Mouse (Mus musculus): ENCODE results near the gene Cpne7. TPM values are rescaled to one million over a fixed set of nuclear protein-coding genes. Genes with fewer than 3 reads are reported as not detected.
"Not testable (repeated sequence)": the region's sequence is repeated elsewhere in the genome, so short reads cannot be mapped to it uniquely, and the experiment has no call there.

Gene Cpne7
- total RNA-seq, 2 experiments from 2014 or later = 68.5 to 89.8 TPM

DNA sequence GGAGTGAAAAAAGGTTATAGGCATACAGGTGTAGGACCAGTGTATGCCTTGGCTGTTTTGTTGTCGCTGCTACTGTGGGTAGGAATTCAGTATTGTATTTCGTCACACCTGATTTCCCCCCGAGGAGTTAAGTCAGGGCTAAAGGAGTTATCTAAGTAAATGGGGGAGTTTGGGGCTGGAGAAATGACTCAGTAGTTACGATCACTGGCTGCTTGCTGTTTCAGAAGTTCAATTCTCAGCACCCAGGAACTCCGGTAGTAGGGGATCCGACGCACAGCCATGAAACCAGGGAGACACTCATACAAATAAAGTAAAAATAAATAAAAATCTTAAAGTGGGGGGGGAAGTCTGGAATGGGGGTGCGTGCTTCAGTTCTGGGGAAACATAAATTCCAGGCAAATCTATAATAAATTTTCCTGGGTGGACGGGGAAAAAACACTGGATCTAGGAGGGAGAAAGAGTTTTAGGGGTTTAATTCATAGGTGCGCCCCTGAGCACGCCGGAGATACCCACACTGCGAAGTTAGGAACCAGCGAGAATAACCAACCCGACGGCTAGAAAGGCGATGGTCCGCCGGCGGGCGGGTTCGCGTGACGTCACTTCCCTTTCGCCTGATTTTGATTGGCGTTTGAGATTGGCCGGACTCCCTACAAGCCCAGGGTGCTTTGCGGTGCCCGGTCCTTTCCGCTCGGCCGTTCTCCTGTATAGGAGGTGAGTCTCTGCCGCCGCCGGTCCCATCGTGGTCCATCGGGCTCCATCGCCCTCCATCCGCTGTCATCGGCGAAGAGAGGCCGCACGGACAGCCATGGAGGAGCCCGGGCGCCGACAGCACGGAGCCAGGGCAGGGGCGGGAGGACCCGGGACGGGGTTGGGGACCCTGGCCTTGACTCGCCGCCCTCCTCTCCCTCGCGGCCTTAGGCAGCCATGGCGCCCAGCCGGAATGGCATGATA, 15.2 kb upstream of the Cpne7 start, which contains the start of gene Rpl13:
Rpl13 (plus strand) TSS at position 616 of the 951 bp plus-strand sequence.
- Histone ChIP-seq H3K4me3 (peak within 1 kb of the TSS; percentile 96), H3K27ac (peak within 1 kb of the TSS; percentile 98)
- DNase-seq (ENCODE audit: extremely low spot score in 1 of 2, low spot score in 2 of 2) = peak; percentile 97
- intact Hi-C loops (cut with DNase I) = loop anchor here (2.0 to 5.0 kb wide), 2 partner anchors 195 to 265 kb away; no protein-coding TSS in a partner anchor
- TF ChIP-seq CTCF (IDR thresholded peaks at IDR 0.05) = no peak

DNA sequence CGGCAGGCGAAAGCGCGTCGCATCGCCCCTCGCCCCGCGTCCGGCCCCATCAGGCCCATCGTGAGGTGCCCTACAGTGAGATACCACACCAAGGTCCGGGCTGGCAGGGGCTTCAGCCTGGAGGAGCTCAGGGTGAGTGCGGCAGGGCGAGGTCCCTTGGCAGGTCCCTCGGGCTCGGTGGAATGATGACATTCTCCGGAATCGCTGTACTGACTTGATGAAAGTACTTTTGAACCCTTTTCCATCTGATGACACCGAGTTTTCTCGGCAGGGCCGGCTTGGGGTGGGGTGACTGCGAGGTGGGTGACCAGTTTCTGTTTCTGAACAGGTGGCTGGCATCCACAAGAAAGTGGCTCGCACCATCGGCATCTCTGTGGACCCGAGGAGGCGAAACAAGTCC, 14.3 kb upstream of the Cpne7 start:
- peak overlapping the region; percentile 96 for H3K4me3 ChIP-seq
- not testable (repeated sequence) for DNase-seq (ENCODE audit: extremely low spot score in 1 of 2, low spot score in 2 of 2)
- intact Hi-C loops (cut with DNase I) = loop anchor here (2.0 to 5.0 kb wide), 2 partner anchors 196 to 266 kb away; no protein-coding TSS in a partner anchor
- peak overlapping the region; percentile 98 for H3K27ac ChIP-seq

DNA sequence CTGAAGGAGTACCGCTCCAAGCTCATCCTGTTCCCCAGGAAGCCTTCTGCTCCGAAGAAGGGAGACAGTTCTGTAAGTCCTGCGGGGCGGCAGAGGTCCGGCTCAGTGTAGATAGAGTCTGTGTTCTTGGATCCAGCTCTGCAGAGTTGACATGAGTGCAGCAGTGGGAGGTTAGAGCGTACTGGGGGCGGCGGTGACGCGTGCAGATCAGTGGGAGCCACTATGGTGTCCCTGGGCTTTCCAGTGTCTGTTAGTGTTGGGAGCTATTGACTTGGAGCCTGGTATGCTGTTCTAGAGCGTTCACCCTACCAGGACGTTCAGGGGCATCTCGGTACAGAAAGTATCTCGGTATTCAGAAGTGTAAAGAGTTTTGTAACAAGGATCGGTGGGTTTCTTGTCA, 13.9 kb upstream of the Cpne7 start:
- intact Hi-C loops (cut with DNase I) = loop anchor here (2.0 to 5.0 kb wide), 2 partner anchors 196 to 266 kb away; no protein-coding TSS in a partner anchor
- peak overlapping the region; percentile 96 for H3K4me3 ChIP-seq
- no peak for DNase-seq (ENCODE audit: extremely low spot score in 1 of 2, low spot score in 2 of 2)
- no peak overlapping the region; the same call in 1 of the 2 replicates for H3K27ac ChIP-seq
- TF ChIP-seq CTCF (IDR thresholded peaks at IDR 0.05) = no peak

DNA sequence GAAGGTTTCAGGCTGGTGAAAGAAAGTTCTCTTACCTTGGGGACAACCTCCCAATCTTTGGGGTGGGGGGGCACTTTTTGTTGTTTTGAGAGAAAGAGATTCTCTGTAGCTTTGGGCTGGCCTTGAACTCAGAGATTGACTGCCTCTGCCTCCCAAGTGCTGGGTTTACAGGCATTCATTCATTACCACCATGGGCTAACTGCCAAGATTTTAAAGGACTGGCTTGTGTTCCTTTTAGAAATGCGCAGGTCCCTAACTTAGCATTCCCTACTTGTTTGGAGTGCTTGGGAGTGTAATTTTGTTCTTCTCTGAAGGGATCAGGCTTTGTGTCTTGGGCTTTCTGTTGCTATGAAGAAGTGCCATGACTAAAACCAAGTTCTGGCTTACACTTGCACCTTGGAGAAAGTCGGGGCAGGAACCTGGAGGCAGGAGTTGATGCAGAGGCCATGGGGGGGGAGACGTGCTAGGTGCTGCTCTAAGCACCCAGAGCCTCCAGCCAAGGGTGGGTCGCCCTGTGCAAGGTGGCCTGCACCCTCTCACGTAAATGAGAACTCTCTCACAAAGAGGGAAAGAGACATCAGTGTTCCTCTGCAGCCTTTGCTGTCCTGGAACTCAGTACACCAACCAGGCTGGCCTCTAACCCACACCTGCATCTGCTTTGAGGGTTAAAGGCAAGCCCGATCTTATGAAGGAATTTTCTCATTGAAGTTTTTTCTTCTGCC, 13.0 kb upstream of the Cpne7 start:
- no peak for DNase-seq (ENCODE audit: extremely low spot score in 1 of 2, low spot score in 2 of 2)
- Histone ChIP-seq H3K27ac (no peak overlapping the region; the same call in 1 of the 2 replicates), H3K4me3 (peak overlapping the region; percentile 96)
- intact Hi-C loops (cut with DNase I) = loop anchor here (5.0 kb wide), 1 partner anchor 267 kb away; no protein-coding TSS in a partner anchor
- no peak for TF ChIP-seq CTCF (IDR thresholded peaks at IDR 0.05)

DNA sequence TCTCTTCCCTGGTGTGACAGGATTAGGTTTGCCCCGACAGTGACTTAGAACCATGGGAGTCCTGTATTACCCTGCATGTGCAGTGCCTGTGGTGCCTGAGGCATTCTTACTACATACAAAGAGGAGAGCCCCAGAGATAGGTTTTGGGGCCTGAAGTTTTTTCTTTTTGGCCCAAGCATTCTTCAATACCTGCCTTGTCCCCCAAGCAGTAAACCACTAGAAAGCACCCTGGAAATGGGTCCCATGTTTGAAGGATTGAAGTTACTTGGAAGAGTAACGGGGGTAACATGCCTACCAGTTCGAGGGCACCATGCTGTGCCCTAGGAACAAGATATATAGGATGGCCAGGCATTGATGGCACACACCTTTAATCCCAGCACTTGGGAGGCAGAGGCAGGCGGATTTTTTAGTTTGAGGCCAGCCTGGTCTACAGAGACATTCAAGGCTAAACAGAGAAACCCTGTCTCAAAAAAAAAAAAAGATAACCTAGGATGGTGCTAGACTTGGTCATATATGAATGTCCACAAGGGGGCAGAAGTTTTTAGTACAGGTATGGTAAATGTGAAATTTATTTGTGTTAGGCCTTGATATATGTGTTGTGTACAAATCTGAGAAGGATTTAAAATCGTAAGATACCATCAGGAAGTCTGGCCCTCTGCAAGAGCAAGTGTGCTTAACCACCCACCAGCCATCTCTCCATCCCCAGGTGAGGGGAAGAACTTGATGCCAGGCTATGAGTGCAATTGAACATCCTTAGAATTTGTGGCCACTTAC, 11.4 kb upstream of the Cpne7 start:
- DNase-seq (ENCODE audit: extremely low spot score in 1 of 2, low spot score in 2 of 2) = no peak
- no peak overlapping the region for H3K27ac ChIP-seq
- intact Hi-C loops (cut with DNase I) = loop anchor here (1.0 kb wide), 1 partner anchor 97 kb away; no protein-coding TSS in a partner anchor
- H3K4me3 ChIP-seq = no peak overlapping the region
- TF ChIP-seq CTCF (IDR thresholded peaks at IDR 0.05) = peak; percentile 57

DNA sequence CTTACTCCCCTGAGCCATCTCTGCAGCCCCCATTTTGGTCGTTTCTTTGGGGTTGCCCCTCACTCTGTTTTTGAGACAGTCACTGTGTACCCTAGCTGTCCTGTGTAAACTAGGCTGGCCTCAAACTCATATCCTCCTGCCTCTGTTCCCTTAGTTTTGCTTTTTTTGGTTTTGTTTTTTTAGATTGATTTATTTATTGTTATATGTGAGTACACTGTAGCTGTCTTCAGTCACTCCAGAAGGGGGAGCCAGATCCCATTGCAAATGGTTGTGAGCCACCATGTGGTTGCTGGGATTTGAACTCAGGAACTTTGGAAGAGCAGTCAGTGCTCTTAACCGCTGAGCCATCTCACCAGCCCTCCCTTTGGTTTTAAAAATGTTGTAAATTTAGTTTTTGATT, 10.6 kb upstream of the Cpne7 start:
- intact Hi-C loops (cut with DNase I) = loop anchor here (1.0 kb wide), 1 partner anchor 96 kb away; no protein-coding TSS in a partner anchor
- no peak overlapping the region for H3K27ac ChIP-seq
- H3K4me3 ChIP-seq = no peak overlapping the region
- no peak for DNase-seq (ENCODE audit: extremely low spot score in 1 of 2, low spot score in 2 of 2)
- TF ChIP-seq CTCF (IDR thresholded peaks at IDR 0.05) = peak; percentile 55

DNA sequence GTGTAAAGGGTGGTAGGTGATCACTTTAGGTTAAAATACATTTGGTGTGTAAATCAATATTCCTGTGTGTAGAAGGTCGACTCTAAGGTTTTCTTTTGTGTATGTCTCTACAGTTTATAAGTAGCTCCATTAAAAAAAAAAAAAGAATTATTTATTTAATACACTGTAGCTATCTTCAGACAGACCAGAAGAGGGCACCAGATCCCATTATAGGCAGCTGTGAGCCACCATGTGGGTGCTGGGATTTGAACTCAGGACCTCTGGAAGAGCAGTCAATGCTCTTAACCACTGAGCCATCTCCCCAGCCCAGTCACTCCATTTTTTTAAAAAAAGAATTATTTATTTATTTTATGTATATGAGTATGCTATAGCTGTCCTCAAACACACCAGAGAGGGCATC, 9.2 kb upstream of the Cpne7 start:
- peak; percentile 46 for TF ChIP-seq CTCF (IDR thresholded peaks at IDR 0.05)
- H3K4me3 ChIP-seq = no peak overlapping the region
- intact Hi-C loops (cut with DNase I) = no loop called here

DNA sequence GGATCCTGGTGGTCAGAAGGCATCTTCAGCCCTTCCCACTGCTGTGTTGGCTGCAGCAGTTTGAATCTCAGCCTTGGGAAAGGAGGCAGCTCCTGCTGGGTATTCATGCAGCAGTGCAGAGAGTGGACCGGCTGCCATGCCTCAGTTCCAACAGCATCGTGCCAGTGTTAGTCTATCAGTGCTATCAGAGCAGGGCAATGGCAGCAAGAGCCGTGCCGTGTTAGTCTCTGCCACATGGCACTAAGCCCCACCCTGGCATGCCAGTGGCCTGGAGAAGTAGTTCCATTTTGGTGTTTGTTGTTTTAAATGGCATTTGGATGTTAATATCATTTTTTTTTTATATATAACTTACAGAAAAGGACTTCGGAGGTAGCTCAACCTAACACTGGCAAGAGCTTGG, 8.2 kb upstream of the Cpne7 start:
- Histone ChIP-seq H3K27ac (no peak overlapping the region), H3K4me3 (no peak overlapping the region)
- DNase-seq (ENCODE audit: extremely low spot score in 1 of 2, low spot score in 2 of 2) = no peak
- intact Hi-C loops (cut with DNase I) = no loop called here
- no peak for TF ChIP-seq CTCF (IDR thresholded peaks at IDR 0.05)

More for the DNA sequence above, 9.2 kb upstream of the Cpne7 start:
- H3K27ac ChIP-seq = no peak overlapping the region
- no peak for DNase-seq (ENCODE audit: extremely low spot score in 1 of 2, low spot score in 2 of 2)

DNA sequence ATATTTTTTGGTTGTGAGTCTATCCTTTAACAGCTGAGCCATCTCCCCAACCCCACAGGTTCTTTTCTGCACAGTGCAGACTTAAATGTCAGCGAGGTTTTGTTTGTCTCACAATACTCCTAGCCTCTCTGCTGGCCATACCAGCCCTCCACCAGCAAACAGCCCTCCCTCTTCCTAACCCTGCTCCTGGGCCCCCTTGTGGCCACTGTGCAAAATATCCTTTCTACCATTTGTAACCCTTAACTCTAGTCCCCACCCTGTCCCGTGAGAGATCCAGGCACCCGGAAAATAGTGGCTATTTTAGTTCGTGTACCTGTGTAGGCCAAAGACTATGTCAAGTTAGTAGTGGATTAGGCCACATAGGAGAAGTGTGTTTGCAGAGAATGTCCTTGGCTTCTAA, 6.5 kb upstream of the Cpne7 start:
- H3K4me3 ChIP-seq = no peak overlapping the region
- H3K27ac ChIP-seq = no peak overlapping the region
- intact Hi-C loops (cut with DNase I) = no loop called here
- peak; percentile 75 for TF ChIP-seq CTCF (IDR thresholded peaks at IDR 0.05)
- DNase-seq (ENCODE audit: extremely low spot score in 1 of 2, low spot score in 2 of 2) = no peak

DNA sequence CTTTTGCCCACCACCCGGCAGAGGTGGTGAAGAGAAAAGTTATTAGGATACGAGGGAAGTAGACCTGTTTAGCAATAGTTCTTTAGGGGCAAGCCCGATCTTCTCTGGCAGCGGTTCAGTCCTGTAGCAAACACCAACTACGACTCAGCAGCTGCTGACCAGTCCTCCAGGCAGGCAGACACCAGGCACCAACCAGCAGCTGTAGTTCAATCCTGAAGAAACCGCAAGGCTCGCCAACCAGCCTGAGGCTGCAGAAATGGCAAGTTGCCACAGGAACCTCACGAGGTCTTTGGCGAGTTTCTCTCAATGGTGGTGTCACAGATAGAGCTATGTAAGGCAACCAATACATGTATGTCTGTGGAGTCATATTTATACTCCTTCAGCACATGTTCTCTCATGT, 4.3 kb upstream of the Cpne7 start:
- no peak for TF ChIP-seq CTCF (IDR thresholded peaks at IDR 0.05)
- Histone ChIP-seq H3K4me3 (no peak overlapping the region), H3K27ac (no peak overlapping the region)
- DNase-seq (ENCODE audit: extremely low spot score in 1 of 2, low spot score in 2 of 2) = no peak
- intact Hi-C loops (cut with DNase I) = no loop called here

DNA sequence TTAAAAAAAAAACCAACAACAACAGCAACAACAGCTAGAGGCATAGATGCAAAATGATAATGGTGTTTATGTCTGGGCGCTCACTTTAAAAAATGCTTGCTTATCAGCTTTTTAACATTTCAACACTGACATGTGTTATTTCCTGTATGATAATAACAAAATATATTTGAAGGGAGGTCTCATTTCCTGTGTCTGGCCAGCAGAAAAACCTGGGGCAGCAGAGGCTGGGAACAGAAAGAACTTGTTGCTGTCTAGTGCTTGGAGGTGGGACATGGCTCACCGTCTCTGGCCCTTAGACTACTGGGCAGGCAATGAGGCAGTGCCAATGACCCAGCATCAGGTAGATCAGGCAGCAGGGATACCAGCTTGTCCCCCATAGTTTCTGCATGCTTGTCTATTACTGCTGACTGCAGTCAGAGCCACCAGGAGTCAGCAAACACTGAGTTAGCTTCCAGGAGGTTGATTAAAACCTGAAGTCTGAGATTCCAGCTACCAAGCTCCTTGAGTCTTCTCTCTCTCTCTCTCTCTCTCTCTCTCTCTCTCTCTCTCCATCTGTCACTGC, 3.2 kb upstream of the Cpne7 start:
- no peak for DNase-seq (ENCODE audit: extremely low spot score in 1 of 2, low spot score in 2 of 2)
- no peak; the same call in none of the 2 replicates for TF ChIP-seq CTCF (IDR thresholded peaks at IDR 0.05)
- Histone ChIP-seq H3K27ac (no peak overlapping the region), H3K4me3 (no peak overlapping the region)
- intact Hi-C loops (cut with DNase I) = no loop called here

Measured in left cerebral cortex, adult 2 months (tissue).